Mouse (Mus musculus) liver, adult 2 months (tissue): ENCODE results near the gene Pdia6.

Source experiments
- CTCF ChIP-seq: fragments of 200-500 bp; IDR thresholded peaks from 2 replicates; pipeline ENCODE4 v1.5.1; 2011; ENCODE audit warnings: low read depth, low read length, control low read depth
- POLR2A ChIP-seq: fragments of 200-500 bp; IDR thresholded peaks from 2 replicates; pipeline ENCODE4 v1.6.1; 2011; ENCODE audit warnings: low read length, control low read depth; ENCODE audit not compliant: insufficient read depth; ENCODE audit errors: extremely low read depth

DNA sequence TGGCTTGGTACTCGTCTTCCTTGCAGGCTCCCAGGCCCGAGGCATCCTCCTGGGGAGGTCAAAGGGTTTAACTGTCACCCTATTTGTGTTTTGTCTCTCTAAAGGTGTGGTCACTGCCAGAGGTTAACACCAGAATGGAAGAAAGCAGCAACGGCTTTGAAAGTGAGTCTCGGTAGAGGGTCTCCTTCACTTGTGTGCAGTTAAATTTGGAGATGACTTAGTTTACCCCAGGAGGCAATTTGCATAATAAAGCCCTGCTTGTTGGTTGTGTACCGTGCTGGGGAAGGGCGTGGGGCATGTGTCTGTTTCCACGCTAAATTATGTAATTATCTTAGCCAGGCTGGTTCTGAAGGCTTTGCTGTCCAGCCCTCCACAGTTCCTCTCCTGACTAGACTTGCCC lies 7.5 kb downstream of the Pdia6 start:
- TF ChIP-seq CTCF: no peak
- no peak for TF ChIP-seq POLR2A
